Mouse (Mus musculus): ENCODE data around the gene Snx25. TPM values are rescaled to one million over a fixed set of nuclear protein-coding genes. Genes with fewer than 3 reads are reported as not detected.

Gene Snx25
- polyA plus RNA-seq (2016; fragmentation: Nextera tagmentation; extraction: Ambion mirVana), result 5.8 and 6.3 TPM in 2 replicates

DNA sequence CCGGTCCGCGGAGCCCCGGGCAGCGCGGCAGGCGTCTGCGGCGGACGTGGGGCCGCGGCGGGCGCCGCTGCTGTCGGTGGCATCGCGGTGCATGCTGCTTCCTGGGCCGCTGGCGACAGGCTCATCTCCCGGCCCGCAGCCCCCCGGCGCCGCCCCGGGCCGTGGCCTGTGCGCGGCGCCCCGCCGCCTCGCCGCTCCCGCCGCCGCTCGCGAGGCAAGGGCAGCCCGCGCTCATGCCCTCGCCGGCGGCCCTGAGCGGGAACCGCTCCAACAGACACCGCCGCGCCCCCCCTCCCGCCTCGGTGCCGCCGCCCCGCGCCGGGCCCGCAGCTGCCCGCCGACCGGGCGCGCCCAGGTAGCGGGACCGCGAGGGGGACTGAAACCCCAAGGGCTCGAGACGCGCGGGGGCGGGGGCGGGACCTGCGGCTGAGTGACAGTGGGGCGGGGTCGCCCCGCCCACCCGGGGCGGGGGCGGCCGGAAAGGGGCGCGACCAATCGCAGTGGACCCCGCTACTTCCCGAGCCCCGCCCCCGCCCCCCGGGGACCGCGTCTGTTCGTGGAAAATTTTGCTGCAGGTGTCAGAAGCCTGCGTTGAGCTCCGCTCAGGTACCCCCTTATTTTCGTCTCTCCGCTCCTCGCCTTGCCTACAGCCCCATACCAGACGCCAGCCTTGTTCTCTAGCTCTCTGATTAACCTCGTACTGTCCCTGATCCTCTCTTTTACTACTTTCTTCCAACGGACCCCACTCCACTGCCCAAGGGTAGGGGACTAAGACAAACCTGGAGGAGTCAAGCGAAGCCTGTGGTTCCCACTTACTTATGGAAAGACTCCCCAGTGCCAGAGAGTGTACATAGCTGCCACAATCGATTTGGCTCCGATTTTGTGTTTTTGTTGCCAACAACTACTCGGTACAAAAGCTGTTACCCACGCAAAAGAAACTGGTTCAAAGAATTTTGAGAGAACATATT, at the start of gene Snx25:
TSS of gene Snx25 (minus strand) at position 96 of the 968 bp plus-strand sequence.
- peak within 1 kb of the TSS; percentile 62 for H3K27ac ChIP-seq (ENCODE audit: poor library complexity, severe bottlenecking)
- WGBS, result 8% methylated on average over 90 of the region's 103 CpGs
- no peaks in the 10 kb centered on the region for H3K9me3 ChIP-seq (replicated peaks)
- peak; percentile 95 for ATAC-seq (ENCODE audit: insufficient number of reproducible peaks, low FRiP score)
- peak within 1 kb of the TSS; percentile 95 for H3K4me2 ChIP-seq
- peaks cover 15% of the 10 kb centered on the region for H3K4me1 ChIP-seq (replicated peaks)
- H3K27me3 ChIP-seq (replicated peaks), result 0 out of 2 replicates have a peak, but pooled peaks cover 6% of the 10 kb centered on the region
- no peaks in the 10 kb centered on the region for H3K36me3 ChIP-seq
- H3K4me3 ChIP-seq, result peak within 1 kb of the TSS; percentile 92
- H3K9ac ChIP-seq, result peak within 1 kb of the TSS; percentile 93

DNA sequence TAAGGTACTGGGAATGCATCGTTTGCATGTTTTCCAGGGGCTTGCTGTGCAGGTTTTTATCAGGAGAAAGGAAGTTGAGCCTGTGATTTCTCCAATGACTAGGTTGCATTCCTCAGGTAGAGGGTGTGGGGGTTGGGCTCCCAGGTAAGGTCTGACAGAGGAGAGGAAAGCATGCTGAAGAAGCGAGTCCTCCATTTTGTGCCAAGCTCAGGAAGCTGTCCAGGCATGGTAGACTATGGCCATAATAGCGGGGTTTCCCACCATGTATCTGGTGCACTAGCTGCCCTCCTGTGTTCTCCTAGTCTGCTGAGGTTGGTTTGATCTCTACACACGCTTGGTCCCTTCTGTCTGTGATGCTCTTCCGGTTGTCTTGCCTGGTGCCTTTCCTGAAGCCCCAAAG, 45.7 kb upstream of the Snx25 start:
- peaks cover 27% of the 10 kb centered on the region for H3K36me3 ChIP-seq
- no peak overlapping the region for H3K27ac ChIP-seq (ENCODE audit: poor library complexity, severe bottlenecking)
- no peaks in the 10 kb centered on the region for H3K27me3 ChIP-seq (replicated peaks)
- H3K4me2 ChIP-seq, result no peak overlapping the region
- no peak overlapping the region for H3K9ac ChIP-seq
- no peaks in the 10 kb centered on the region for H3K9me3 ChIP-seq (replicated peaks)
- no peak for ATAC-seq (ENCODE audit: insufficient number of reproducible peaks, low FRiP score)
- WGBS, result 83% methylated on average over 5 of the region's 5 CpGs
- no peaks in the 10 kb centered on the region for H3K4me1 ChIP-seq (replicated peaks)
- no peak overlapping the region for H3K4me3 ChIP-seq

DNA sequence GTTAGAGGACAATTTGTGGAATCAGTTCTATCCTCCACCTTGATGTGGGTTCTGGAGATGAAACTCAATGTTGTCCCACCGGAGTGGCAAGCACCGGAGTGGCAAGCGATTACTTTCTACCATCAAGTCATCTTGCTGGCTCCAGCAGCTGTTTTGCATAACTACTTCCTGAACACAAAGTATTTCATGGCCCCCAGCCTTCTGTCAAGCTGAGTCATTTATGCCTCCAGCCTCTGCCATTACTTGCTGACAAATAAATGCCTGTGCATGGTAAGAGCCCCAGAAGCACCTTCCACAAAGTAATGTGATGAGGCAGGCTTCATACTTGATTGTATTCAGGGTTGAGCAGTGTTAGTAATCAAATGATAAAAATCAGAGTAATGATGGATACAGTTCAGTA, 44.9 kb upstream of the Snx25 start:
- no peaks in the 10 kb centered on the region for H3K9me3 ChIP-seq (replicated peaks)
- no peak for ATAC-seq (ENCODE audit: insufficient number of reproducible peaks, low FRiP score)
- H3K4me2 ChIP-seq, result no peak overlapping the region
- no peaks in the 10 kb centered on the region for H3K27me3 ChIP-seq (replicated peaks)
- H3K4me3 ChIP-seq, result no peak overlapping the region
- H3K9ac ChIP-seq, result no peak overlapping the region
- peaks cover 31% of the 10 kb centered on the region for H3K36me3 ChIP-seq
- no peaks in the 10 kb centered on the region for H3K4me1 ChIP-seq (replicated peaks)
- WGBS, result 86% methylated on average over 3 of the region's 3 CpGs
- no peak overlapping the region for H3K27ac ChIP-seq (ENCODE audit: poor library complexity, severe bottlenecking)

DNA sequence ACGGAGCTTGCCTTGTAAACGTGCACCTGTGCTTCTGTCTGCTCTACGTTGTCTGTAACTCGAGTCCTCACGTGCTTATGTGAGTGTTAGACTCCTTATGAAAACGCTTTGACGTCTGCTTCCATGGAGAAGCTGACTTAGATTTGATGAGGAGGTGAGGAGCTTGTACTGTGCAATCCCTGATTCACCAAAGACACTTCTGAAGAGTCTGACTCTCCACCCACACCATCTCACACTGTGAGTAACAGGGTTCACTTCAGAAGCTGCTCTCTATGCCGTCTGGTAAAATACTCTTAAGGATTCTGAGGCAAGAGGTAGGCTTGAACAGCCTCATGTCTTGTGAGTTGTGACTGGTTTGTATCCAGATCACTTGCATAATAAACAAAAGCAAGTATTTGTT, 41.1 kb upstream of the Snx25 start:
- H3K36me3 ChIP-seq, result peaks cover 32% of the 10 kb centered on the region
- H3K9me3 ChIP-seq (replicated peaks), result no peaks in the 10 kb centered on the region
- H3K4me1 ChIP-seq (replicated peaks), result no peaks in the 10 kb centered on the region
- H3K4me3 ChIP-seq, result no peak overlapping the region
- H3K4me2 ChIP-seq, result no peak overlapping the region
- H3K9ac ChIP-seq, result no peak overlapping the region
- H3K27ac ChIP-seq (ENCODE audit: poor library complexity, severe bottlenecking), result no peak overlapping the region
- H3K27me3 ChIP-seq (replicated peaks), result no peaks in the 10 kb centered on the region
- 83% methylated on average over 8 of the region's 8 CpGs for WGBS
- ATAC-seq (ENCODE audit: insufficient number of reproducible peaks, low FRiP score), result no peak

DNA sequence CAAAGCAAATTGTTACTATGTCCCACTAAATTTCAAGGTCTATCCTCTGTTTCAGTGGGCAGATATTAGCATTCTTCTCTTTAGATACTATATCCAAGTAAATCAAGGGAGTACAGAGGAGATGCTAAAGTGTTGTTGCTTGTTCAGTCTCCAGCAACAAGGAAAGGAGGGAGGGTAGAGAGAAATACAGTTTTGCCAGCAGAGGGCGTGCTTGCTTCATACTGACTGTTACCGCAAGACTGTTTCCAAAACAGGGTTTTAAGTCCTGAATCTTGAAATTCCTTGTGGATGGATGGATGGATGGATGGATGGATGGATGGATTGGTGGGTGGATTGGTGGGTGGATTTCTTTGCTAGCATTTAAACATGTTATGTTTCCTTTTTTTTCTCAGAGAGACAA, 33.4 kb upstream of the Snx25 start:
- 5% methylated on average over 2 of the region's 2 CpGs for WGBS
- no peak for ATAC-seq (ENCODE audit: insufficient number of reproducible peaks, low FRiP score)
- Histone ChIP-seq H3K27me3 (replicated peaks) (no peaks in the 10 kb centered on the region), H3K36me3 (peaks cover 12% of the 10 kb centered on the region), H3K27ac (ENCODE audit: poor library complexity, severe bottlenecking) (no peak overlapping the region), H3K4me1 (replicated peaks) (peaks cover 8% of the 10 kb centered on the region), H3K4me3 (no peak overlapping the region), H3K9ac (no peak overlapping the region), H3K9me3 (replicated peaks) (no peaks in the 10 kb centered on the region), H3K4me2 (no peak overlapping the region)

DNA sequence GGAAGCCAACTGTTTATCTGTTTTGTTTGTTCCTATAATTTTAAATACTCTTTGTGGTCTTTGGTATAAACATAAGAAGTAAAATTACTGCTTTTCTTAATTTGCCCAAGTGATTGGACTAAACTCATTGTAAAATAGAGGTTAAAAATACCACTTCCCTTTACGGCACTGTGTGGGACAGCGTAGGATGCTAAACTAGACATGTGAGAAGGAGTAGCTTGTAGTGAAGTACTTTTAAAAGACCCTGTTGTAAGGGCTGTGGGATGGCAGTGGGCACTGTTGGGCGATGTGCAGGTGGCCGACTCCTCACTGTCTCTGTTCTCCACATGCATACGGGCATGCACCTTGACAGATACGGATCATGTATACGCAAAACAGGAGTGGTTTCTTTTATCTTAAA, 28.2 kb upstream of the Snx25 start:
- Histone ChIP-seq H3K9me3 (replicated peaks) (no peaks in the 10 kb centered on the region; the same call in 1 of the 2 replicates), H3K4me1 (replicated peaks) (no peaks in the 10 kb centered on the region), H3K27me3 (replicated peaks) (no peaks in the 10 kb centered on the region), H3K36me3 (peaks cover 20% of the 10 kb centered on the region), H3K4me2 (no peak overlapping the region), H3K4me3 (no peak overlapping the region), H3K9ac (no peak overlapping the region), H3K27ac (ENCODE audit: poor library complexity, severe bottlenecking) (no peak overlapping the region)
- ATAC-seq (ENCODE audit: insufficient number of reproducible peaks, low FRiP score), result no peak
- WGBS, result 89% methylated on average over 7 of the region's 7 CpGs

DNA sequence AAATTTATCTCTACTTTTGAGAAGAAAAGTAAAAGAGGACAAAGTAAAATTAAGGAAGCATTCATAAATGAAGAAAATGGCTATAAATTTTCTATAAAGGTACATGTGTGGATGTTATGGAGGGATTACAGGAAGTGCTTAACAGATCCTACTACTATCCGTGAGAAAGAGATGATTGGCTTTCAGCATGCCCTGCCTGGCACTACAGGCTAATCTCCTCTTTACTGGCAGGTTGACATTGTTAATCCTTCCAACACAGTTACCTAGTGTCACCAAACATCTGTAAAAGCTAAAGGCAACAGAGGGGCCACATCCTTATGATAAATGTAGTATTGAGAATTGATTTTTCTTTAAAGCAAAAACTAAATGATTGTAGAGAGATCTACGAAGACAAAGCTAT, 21.7 kb upstream of the Snx25 start:
- Histone ChIP-seq H3K4me3 (no peak overlapping the region), H3K9ac (no peak overlapping the region), H3K27ac (ENCODE audit: poor library complexity, severe bottlenecking) (no peak overlapping the region), H3K4me2 (no peak overlapping the region), H3K4me1 (replicated peaks) (no peaks in the 10 kb centered on the region), H3K9me3 (replicated peaks) (no peaks in the 10 kb centered on the region; the same call in 1 of the 2 replicates), H3K36me3 (peaks cover 26% of the 10 kb centered on the region), H3K27me3 (replicated peaks) (no peaks in the 10 kb centered on the region)
- whole genome bisulfite sequencing, result 63% methylated on average over 2 of the region's 2 CpGs
- ATAC-seq (ENCODE audit: insufficient number of reproducible peaks, low FRiP score), result no peak

DNA sequence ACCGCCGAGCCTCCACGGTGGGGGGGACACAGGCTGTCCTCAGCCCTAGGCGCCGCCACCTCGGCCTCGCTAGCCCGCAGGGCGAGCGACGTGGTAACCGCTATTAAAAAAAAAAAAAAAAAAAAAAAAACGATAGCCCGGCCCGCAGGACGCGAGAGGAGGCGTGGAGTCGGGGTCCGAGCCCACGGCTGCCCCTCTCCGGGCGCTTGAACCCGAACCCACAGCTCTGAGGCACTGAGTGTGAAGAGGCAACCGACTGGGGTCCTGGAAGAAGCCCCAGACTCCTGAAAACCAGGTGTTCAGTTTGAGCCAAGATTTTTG, 11.9 kb upstream of the Snx25 start:
- Histone ChIP-seq H3K9ac (peak overlapping the region; percentile 86), H3K27me3 (replicated peaks) (no peaks in the 10 kb centered on the region), H3K36me3 (no peaks in the 10 kb centered on the region), H3K27ac (ENCODE audit: poor library complexity, severe bottlenecking) (peak overlapping the region; percentile 76), H3K4me1 (replicated peaks) (peaks cover 6% of the 10 kb centered on the region), H3K9me3 (replicated peaks) (peaks cover 3% of the 10 kb centered on the region; the same call in 1 of the 2 replicates), H3K4me3 (peak overlapping the region; percentile 83), H3K4me2 (peak overlapping the region; percentile 79)
- peak; percentile 79 for ATAC-seq (ENCODE audit: insufficient number of reproducible peaks, low FRiP score)
- WGBS, result under 1% methylated on average over 25 of the region's 25 CpGs

DNA sequence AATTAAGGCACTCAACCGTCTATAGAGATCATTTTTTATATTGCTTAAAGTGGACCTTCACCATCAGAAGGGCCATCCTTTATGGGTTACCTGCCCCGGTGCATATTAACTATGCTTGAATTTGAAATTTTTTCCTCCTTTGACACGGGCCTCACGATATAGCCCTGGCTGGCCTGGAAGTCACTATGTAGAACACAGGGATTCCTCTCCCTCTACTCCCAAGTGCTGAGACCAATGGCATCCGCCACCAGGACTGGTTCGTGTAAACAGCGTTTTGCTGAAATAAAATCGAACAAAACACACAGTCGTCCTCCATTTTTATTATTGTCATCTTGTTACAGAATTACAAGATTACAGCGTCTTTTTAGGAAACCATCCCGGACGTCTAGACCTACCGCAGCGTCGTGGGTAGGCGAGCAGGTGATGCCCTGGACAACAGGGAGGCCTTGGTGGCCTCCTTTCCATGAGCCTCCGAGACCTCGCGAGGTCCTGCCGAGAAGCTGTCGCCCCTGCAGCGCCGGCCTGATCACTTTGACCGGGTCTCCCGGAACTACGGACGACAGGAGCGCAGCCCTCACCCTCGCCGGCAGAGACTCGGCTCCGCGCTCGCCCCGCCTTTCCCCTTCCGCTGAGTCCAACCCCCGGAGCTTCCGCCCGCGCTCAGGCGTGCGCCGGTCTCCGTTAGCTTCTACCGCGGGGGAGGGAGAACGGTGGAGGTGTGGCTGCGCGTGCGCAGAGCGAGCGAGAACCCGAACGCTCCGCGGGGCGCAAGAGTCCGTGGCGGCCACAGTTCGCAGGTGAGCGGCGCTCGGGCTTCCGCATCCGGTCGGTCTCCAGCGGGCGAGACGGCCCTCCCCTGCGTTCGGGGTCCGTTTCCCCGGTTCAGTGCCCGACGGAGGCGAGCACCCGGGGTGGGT, 11.3 kb upstream of the Snx25 start:
- WGBS, result 2% methylated on average over 69 of the region's 77 CpGs
- peak; percentile 98 for ATAC-seq (ENCODE audit: insufficient number of reproducible peaks, low FRiP score)
- Histone ChIP-seq H3K9ac (peak overlapping the region; percentile 86), H3K4me2 (peak overlapping the region; percentile 79), H3K27me3 (replicated peaks) (no peaks in the 10 kb centered on the region), H3K9me3 (replicated peaks) (peaks cover 5% of the 10 kb centered on the region), H3K4me1 (replicated peaks) (peaks cover 6% of the 10 kb centered on the region), H3K4me3 (peak overlapping the region; percentile 83), H3K27ac (ENCODE audit: poor library complexity, severe bottlenecking) (peak overlapping the region; percentile 92), H3K36me3 (no peaks in the 10 kb centered on the region)

DNA sequence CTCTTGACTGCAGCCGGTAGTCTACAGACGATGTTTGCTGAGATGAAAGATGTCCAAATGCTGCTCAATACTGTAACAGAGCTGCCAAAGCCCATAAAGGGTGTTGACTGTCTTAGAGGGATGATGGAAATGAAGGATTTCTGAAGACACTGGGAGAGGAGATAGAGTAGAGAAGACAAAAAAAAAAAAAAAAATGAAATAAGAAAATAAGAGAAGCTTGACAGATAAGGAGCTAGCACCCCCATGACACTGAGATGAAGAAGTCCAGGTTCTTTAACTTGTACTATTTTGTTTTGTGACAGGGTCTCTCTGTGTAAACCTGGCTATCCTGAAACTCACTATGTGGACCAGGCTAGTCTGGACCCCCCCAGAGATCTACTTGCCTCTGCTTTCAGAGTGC, 1.1 kb upstream of the Snx25 start:
- no peak for ATAC-seq (ENCODE audit: insufficient number of reproducible peaks, low FRiP score)
- H3K4me1 ChIP-seq (replicated peaks), result peaks cover 11% of the 10 kb centered on the region; the same call in 1 of the 2 replicates
- no peaks in the 10 kb centered on the region for H3K36me3 ChIP-seq
- peak overlapping the region; percentile 95 for H3K4me2 ChIP-seq
- peaks cover 2% of the 10 kb centered on the region; the same call in 1 of the 2 replicates for H3K9me3 ChIP-seq (replicated peaks)
- no peak overlapping the region for H3K27ac ChIP-seq (ENCODE audit: poor library complexity, severe bottlenecking)
- 0 out of 2 replicates have a peak, but pooled peaks cover 6% of the 10 kb centered on the region for H3K27me3 ChIP-seq (replicated peaks)
- 35% methylated on average over 2 of the region's 2 CpGs for WGBS
- H3K4me3 ChIP-seq, result peak overlapping the region; percentile 92; the same call in 1 of the 2 replicates
- H3K9ac ChIP-seq, result no peak overlapping the region
